ENCODE assay signal across 8 mouse cellular contexts in the genomic region with DNA sequence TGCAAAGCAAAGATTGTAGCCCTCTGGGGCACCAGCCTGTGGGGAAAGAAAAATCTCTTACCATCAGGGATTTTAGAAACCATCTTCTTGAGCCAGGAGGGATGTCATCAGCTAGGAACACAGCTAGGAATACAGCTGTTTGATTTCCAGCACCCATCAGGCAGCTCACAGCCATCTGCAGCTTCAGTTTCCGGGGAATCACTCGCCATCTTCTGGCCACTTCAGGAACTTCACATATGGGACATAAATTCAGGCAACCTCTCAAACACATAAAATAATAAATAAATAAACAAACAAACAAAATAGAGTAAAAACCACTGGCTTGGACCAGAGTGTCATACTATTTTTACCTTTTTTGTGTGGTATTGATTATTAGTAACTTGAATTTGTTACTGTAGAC. TPM values are rescaled to one million over a fixed set of nuclear protein-coding genes. Genes with fewer than 3 reads are reported as not detected.
DNase-seq lines count a peak whose midpoint lies in the region; ATAC-seq and TF ChIP-seq lines count a peak whose summit lies in the region.

No protein-coding gene starts in this region.

- H3K27ac ChIP-seq in intestine, postnatal 0 days (ENCODE audit: low read depth, low read length) = no peak overlapping the region
- H3K27ac ChIP-seq in intestine, embryonic 16.5 days (ENCODE audit: low read length) = no peak overlapping the region

- H3K4me2 ChIP-seq in intestine, postnatal 0 days (replicated peaks; ENCODE audit: low read depth) = no peak overlapping the region
- no peak overlapping the region for H3K4me2 ChIP-seq in intestine, embryonic 16.5 days (ENCODE audit: low read depth, low read length)

- ATAC-seq in CD4-positive, CD25-positive, alpha-beta regulatory T cell, adult 4 months = no peak
- no peak for ATAC-seq in intestine, postnatal 0 days
- no peak for ATAC-seq in intestine, embryonic 16.5 days
- ATAC-seq in Patski = no peak

- no peak overlapping the region for H3K9ac ChIP-seq in intestine, postnatal 0 days (ENCODE audit: low read depth, low read length)
- H3K9ac ChIP-seq in intestine, embryonic 16.5 days (ENCODE audit: low read depth, low read length) = no peak overlapping the region

- no peaks in the 10 kb centered on the region for H3K36me3 ChIP-seq in intestine, postnatal 0 days (ENCODE audit: control insufficient read depth, insufficient read depth)
- H3K36me3 ChIP-seq in intestine, embryonic 16.5 days (ENCODE audit: control insufficient read depth, insufficient read depth, low read length) = no peaks in the 10 kb centered on the region

- CTCF ChIA-PET in Patski (lab: Charles Lee) = interaction anchor here (0.8 to 1.4 kb wide), 7 partner anchors 9 to 231 kb away, joined by 3 to 5 read pairs (median 4); no protein-coding TSS in a partner anchor

- peak; percentile 72 for TF ChIP-seq CTCF in intestine, postnatal 0 days (IDR thresholded peaks at IDR 0.05; ENCODE audit: low read depth)
- peak; percentile 74 for TF ChIP-seq CTCF in Patski (IDR thresholded peaks at IDR 0.05)

- no peak overlapping the region for H3K4me3 ChIP-seq in intestine, postnatal 0 days (ENCODE audit: low read depth, low read length)
- no peak overlapping the region for H3K4me3 ChIP-seq in intestine, embryonic 16.5 days (ENCODE audit: low read length)

- intact Hi-C loops in left cerebral cortex, postnatal 36 days (cut with DNase I) = no loop called here

- WGBS in intestine, postnatal 0 days = 43% methylated on average over 2 of the region's 2 CpGs
- WGBS in intestine, embryonic 16.5 days = 34% methylated on average over 2 of the region's 2 CpGs

- in situ Hi-C loops in Patski (cut with MboI; ENCODE audit: low pct_unique_long_range_greater_than_20kb) = no loop called here

- DNase-seq in CD4-positive, CD25-positive, alpha-beta regulatory T cell, adult 2 months (ENCODE audit: low read depth, low spot score) = peak; percentile 85
- DNase-seq in Patski (ENCODE audit: low read depth, low spot score) = no peak
- peak; percentile 53 to 66 for DNase-seq in kidney, postnatal 4 days
- peak; percentile 52 to 77 for DNase-seq in spleen, postnatal 10 days (ENCODE audit: low spot score in 2 of 2)
- no peak for DNase-seq in left cerebral cortex, postnatal 36 days (ENCODE audit: low spot score in 2 of 2)

- POLR2A ChIA-PET in Patski (lab: Charles Lee) = no interaction called here

- H3K4me1 ChIP-seq in intestine, postnatal 0 days (replicated peaks; ENCODE audit: control insufficient read depth, insufficient read depth, low read length) = no peaks in the 10 kb centered on the region
- peaks cover 7% of the 10 kb centered on the region; the same call in 1 of the 2 replicates for H3K4me1 ChIP-seq in intestine, embryonic 16.5 days (ENCODE audit: control insufficient read depth, insufficient read depth, low read length)

- no peaks in the 10 kb centered on the region for H3K9me3 ChIP-seq in intestine, postnatal 0 days (ENCODE audit: control insufficient read depth)
- no peaks in the 10 kb centered on the region for H3K9me3 ChIP-seq in intestine, embryonic 16.5 days (ENCODE audit: control insufficient read depth, low read length)

- no peaks in the 10 kb centered on the region for H3K27me3 ChIP-seq in intestine, postnatal 0 days (replicated peaks; ENCODE audit: control insufficient read depth, insufficient read depth, low read length)
- no peaks in the 10 kb centered on the region for H3K27me3 ChIP-seq in intestine, embryonic 16.5 days (replicated peaks; ENCODE audit: control insufficient read depth, insufficient read depth, low read length)
- no peaks in the 10 kb centered on the region for H3K27me3 ChIP-seq in Patski

RNA-seq across cellular contexts. Expression of a gene that starts 7.8 kb away (rescaled TPM):
- polyA plus RNA-seq in CD4-positive, CD25-positive, alpha-beta regulatory T cell, adult 4 months (2017; shearing (Covaris generic)) = 100 to 1,000 TPM; 223 to 306 TPM
- polyA plus RNA-seq in intestine, postnatal 0 days (2015; fragmentation: Nextera tagmentation; extraction: Ambion mirVana) = 51.5 and 59.5 TPM in 2 replicates
- 98.3 and 104 TPM in 2 replicates for polyA plus RNA-seq in intestine, embryonic 16.5 days (2015; fragmentation: Nextera tagmentation; extraction: Ambion mirVana)
- 94.5 TPM for polyA plus RNA-seq in Patski (2021)
- total RNA-seq in left cerebral cortex, postnatal 36 days (2021) = 10 to 100 TPM; 35.0 to 62.2 TPM

RNA-seq across cellular contexts. Expression of a gene that starts 16.8 kb away (rescaled TPM):
- 100 to 1,000 TPM; 232 to 397 TPM for polyA plus RNA-seq in CD4-positive, CD25-positive, alpha-beta regulatory T cell, adult 4 months (2017; shearing (Covaris generic))
- 257 TPM in 2 replicates for polyA plus RNA-seq in intestine, postnatal 0 days (2015; fragmentation: Nextera tagmentation; extraction: Ambion mirVana)
- polyA plus RNA-seq in intestine, embryonic 16.5 days (2015; fragmentation: Nextera tagmentation; extraction: Ambion mirVana) = 393 and 451 TPM in 2 replicates
- 187 TPM for polyA plus RNA-seq in Patski (2021)
- 100 to 1,000 TPM; 101 to 118 TPM for total RNA-seq in left cerebral cortex, postnatal 36 days (2021)

Comparison
In these comparisons a context has a peak if more than half of its experiments do, and no peak if none do; other contexts are left out.
1. DNase-seq: peak in CD4-positive, CD25-positive, alpha-beta regulatory T cell, adult 2 months (single experiment), kidney, postnatal 4 days (2 of 2) and spleen, postnatal 10 days (2 of 2); none in Patski (single experiment) and left cerebral cortex, postnatal 36 days (0 of 2).